Mouse (Mus musculus) lung, embryonic 14.5 days (tissue): ENCODE data around the gene Ugt2a1. TPM values are rescaled to one million over a fixed set of nuclear protein-coding genes. Genes with fewer than 3 reads are reported as not detected.
"Not testable (repeated sequence)": the region's sequence is repeated elsewhere in the genome, so short reads cannot be mapped to it uniquely, and the experiment has no call there.

Experiments
- ATAC-seq: fragments of 200-750 bp; cut with Nextera tagmentation; 2 replicates; pipeline ENCODE4 v1.8.0; 2017; ENCODE audit warnings: mild to moderate bottlenecking, moderate TSS enrichment, moderate library complexity; ENCODE audit not compliant: insufficient read depth
- DNase-seq: peaks from one replicate; pipeline ENCODE4 v3.0.0-alpha.2; 2015
- H3K27ac ChIP-seq: fragments of 300-500 bp; sonication (generic); 2 replicates; pipeline ENCODE4 v1.5.1; 2014; ENCODE audit warnings: low read depth, mild to moderate bottlenecking, moderate library complexity
- H3K27me3 ChIP-seq: fragments of 300-500 bp; sonication (generic); 2 replicates; pipeline ENCODE4 v1.6.1; 2014; ENCODE audit warnings: low read length, control low read depth; ENCODE audit not compliant: insufficient read depth
- H3K36me3 ChIP-seq: fragments of 300-500 bp; sonication (generic); 2 replicates; pipeline ENCODE4 v1.6.1; 2014; ENCODE audit warnings: control low read depth; ENCODE audit not compliant: insufficient read depth
- H3K4me1 ChIP-seq: fragments of 300-500 bp; sonication (generic); 2 replicates; pipeline ENCODE4 v1.6.1; 2014; ENCODE audit warnings: antibody characterized with exemption, control low read depth; ENCODE audit not compliant: insufficient read depth
- H3K4me2 ChIP-seq: fragments of 300-500 bp; sonication (generic); 2 replicates; pipeline ENCODE4 v1.6.1; 2014; ENCODE audit warnings: mild to moderate bottlenecking
- H3K4me3 ChIP-seq: fragments of 300-500 bp; sonication (generic); 2 replicates; pipeline ENCODE4 v1.5.1; 2014; ENCODE audit warnings: low read depth, low read length
- H3K9ac ChIP-seq: fragments of 300-500 bp; sonication (generic); 2 replicates; pipeline ENCODE4 v1.6.1; 2014
- H3K9me3 ChIP-seq: fragments of 300-500 bp; sonication (generic); 2 replicates; pipeline ENCODE4 v1.6.1; 2016; ENCODE audit warnings: low read depth, low read length, control low read depth
- CTCF ChIP-seq: IDR thresholded peaks from 2 replicates; pipeline ENCODE4 v1.5.1; 2016; ENCODE audit warnings: antibody characterized with exemption, low read depth
- WGBS: fragments of 180-500 bp; shearing (Covaris S2); extraction: QIAGEN DNeasy Blood & Tissue Kit; methylation state at CpG from one replicate; pipeline ENCODE4 v1.1.7; 2014; 5-methylcytosine and 5-hydroxymethylcytosine counted together
- polyA plus RNA-seq: library from polyadenylated mRNA; unstranded; fragments of >200 nt; fragmentation: Nextera tagmentation; extraction: Ambion mirVana; gene quantifications from 2 replicates; pipeline ENCODE4 v1.2.1, GENCODE M21; 2014

The Ugt2a1 gene
- polyA plus RNA-seq = not detected in 2 replicates

GRCm38 (mm10) chr5:87490771-87491170 lies at the start of gene Ugt2a1:
Gene Ugt2a1 (minus strand): TSS chr5:87490871.
- Histone ChIP-seq H3K4me2 (no peak within 1 kb of the TSS), H3K27me3 (no peaks in the 10 kb centered on the region), H3K4me3 (no peak within 1 kb of the TSS), H3K27ac (no peak within 1 kb of the TSS), H3K9ac (no peak within 1 kb of the TSS), H3K9me3 (no peaks in the 10 kb centered on the region), H3K4me1 (no peaks in the 10 kb centered on the region), H3K36me3 (no peaks in the 10 kb centered on the region)
- TF ChIP-seq CTCF = no peak
- WGBS = 91% methylated on average over 1 of the region's 1 CpGs
- DNase-seq = no peak
- no peak for ATAC-seq

- Histone ChIP-seq H3K4me1 (no peaks in the 10 kb centered on the region), H3K4me2 (no peak within 1 kb of the TSS), H3K9me3 (no peaks in the 10 kb centered on the region), H3K36me3 (no peaks in the 10 kb centered on the region), H3K27ac (no peak within 1 kb of the TSS), H3K9ac (no peak within 1 kb of the TSS), H3K4me3 (no peak within 1 kb of the TSS), H3K27me3 (no peaks in the 10 kb centered on the region)
- TF ChIP-seq CTCF = no peak
- no peak for ATAC-seq
- 67% methylated on average over 2 of the region's 2 CpGs for WGBS
- no peak for DNase-seq
Measured at GRCm38 (mm10) chr5:87538111-87538510, 47.4 kb upstream of the Ugt2a1 start, which contains the start of gene Sult1b1. Gene Sult1b1 (minus strand): TSS chr5:87538195.

- no peak for ATAC-seq
Measured at GRCm38 (mm10) chr5:87535994-87536644, 45.4 kb upstream of the Ugt2a1 start.

GRCm38 (mm10) chr5:87532288-87532687 lies 41.6 kb upstream of the Ugt2a1 start:
- Histone ChIP-seq H3K4me1 (no peaks in the 10 kb centered on the region), H3K4me2 (no peak overlapping the region), H3K27ac (no peak overlapping the region), H3K36me3 (no peaks in the 10 kb centered on the region), H3K27me3 (no peaks in the 10 kb centered on the region), H3K4me3 (no peak overlapping the region), H3K9ac (no peak overlapping the region), H3K9me3 (no peaks in the 10 kb centered on the region)
- DNase-seq (no peak), ATAC-seq (no peak)
- TF ChIP-seq CTCF = no peak
- WGBS = 52% methylated on average over 2 of the region's 2 CpGs

More at GRCm38 (mm10) chr5:87535994-87536644, 45.4 kb upstream of the Ugt2a1 start:
- 79% methylated on average over 4 of the region's 4 CpGs for WGBS
- H3K4me2 ChIP-seq = no peak overlapping the region
- H3K27me3 ChIP-seq = no peaks in the 10 kb centered on the region
- no peak overlapping the region for H3K9ac ChIP-seq
- TF ChIP-seq CTCF = no peak
- no peak overlapping the region for H3K27ac ChIP-seq
- DNase-seq = no peak
- H3K4me3 ChIP-seq = no peak overlapping the region
- H3K4me1 ChIP-seq = no peaks in the 10 kb centered on the region
- H3K36me3 ChIP-seq = no peaks in the 10 kb centered on the region
- H3K9me3 ChIP-seq = no peaks in the 10 kb centered on the region

- H3K36me3 ChIP-seq, DNase-seq: not testable (repeated sequence)
- 78% methylated on average over 2 of the region's 2 CpGs for WGBS
Measured at GRCm38 (mm10) chr5:87523561-87523960, 32.9 kb upstream of the Ugt2a1 start.

GRCm38 (mm10) chr5:87505776-87506458 lies 15.2 kb upstream of the Ugt2a1 start:
- Histone ChIP-seq H3K4me2 (no peak overlapping the region), H3K27ac (no peak overlapping the region), H3K9ac (no peak overlapping the region), H3K36me3 (no peaks in the 10 kb centered on the region), H3K9me3 (no peaks in the 10 kb centered on the region), H3K4me1 (no peaks in the 10 kb centered on the region), H3K4me3 (no peak overlapping the region), H3K27me3 (no peaks in the 10 kb centered on the region)
- DNase-seq = no peak
- 54% methylated on average over 4 of the region's 4 CpGs for WGBS
- ATAC-seq = no peak
- no peak for TF ChIP-seq CTCF

More at GRCm38 (mm10) chr5:87523561-87523960, 32.9 kb upstream of the Ugt2a1 start:
- not testable (repeated sequence) for H3K9ac ChIP-seq, H3K4me1 ChIP-seq, H3K4me3 ChIP-seq, ATAC-seq, H3K9me3 ChIP-seq, H3K27ac ChIP-seq, H3K4me2 ChIP-seq, H3K27me3 ChIP-seq

- no peaks in the 10 kb centered on the region for H3K4me1 ChIP-seq
- no peak overlapping the region for H3K9ac ChIP-seq
- no peak overlapping the region for H3K4me2 ChIP-seq
- no peaks in the 10 kb centered on the region for H3K36me3 ChIP-seq
- ATAC-seq (no peak), DNase-seq (peak; percentile 5)
- WGBS = 70% methylated on average over 1 of the region's 1 CpGs
- no peak for TF ChIP-seq CTCF
- H3K27ac ChIP-seq = no peak overlapping the region
- H3K27me3 ChIP-seq = no peaks in the 10 kb centered on the region
- no peak overlapping the region for H3K4me3 ChIP-seq
- H3K9me3 ChIP-seq = no peaks in the 10 kb centered on the region
Measured at GRCm38 (mm10) chr5:87502687-87503086, 12.0 kb upstream of the Ugt2a1 start.
